In the genomic region with DNA sequence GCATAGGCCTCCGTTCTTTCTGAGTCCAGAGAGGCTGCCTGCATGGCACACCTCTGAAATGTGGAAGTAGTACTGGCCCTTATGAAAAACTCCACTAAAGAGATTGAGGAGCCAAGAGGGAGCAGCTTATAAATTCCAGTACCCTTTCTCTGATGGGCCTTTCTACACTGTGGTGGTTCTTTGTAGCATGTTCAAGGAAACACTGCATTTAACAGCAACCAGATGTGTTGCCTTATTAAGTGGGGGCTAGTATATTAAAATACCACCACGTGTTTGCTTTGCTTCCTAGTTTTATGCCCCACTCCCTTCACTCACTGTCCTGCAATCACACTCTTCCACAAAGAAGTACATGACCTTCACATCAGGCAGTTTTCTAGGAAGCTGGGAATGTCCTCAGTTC, we compare ENCODE assay signal across 18 mouse cellular contexts.
A peak's percentile ranks its signal among the peaks of the same experiment; 100 is the strongest.
DNase-seq lines count a peak whose midpoint lies in the region; ATAC-seq lines count a peak whose summit lies in the region.
"Had no signal": no experiment of that assay in that cellular context is flagged by ENCODE, and none has a peak within 500 bp of the region (broad histone marks: within the 10 kb centered on the region; RNA-seq: fewer than 3 reads in every experiment).

No protein-coding gene starts in this region.

- peak; percentile 71; the same call in 1 of the 2 replicates for ATAC-seq in limb, embryonic 12.5 days (ENCODE audit: insufficient number of reproducible peaks, insufficient read depth, low FRiP score, low TSS enrichment, low read depth)
- ATAC-seq: forebrain, embryonic 13.5 days; forebrain, postnatal 0 days; hindbrain, embryonic 16.5 days; intestine, embryonic 15.5 days had no signal

- H3K4me2 ChIP-seq in limb, embryonic 12.5 days: 0 out of 2 replicates have a peak overlapping the region, but pooled peaks have one; percentile 6
- H3K4me2 ChIP-seq: embryonic facial prominence, embryonic 12.5 days; forebrain, embryonic 13.5 days; hindbrain, embryonic 12.5 days; intestine, embryonic 15.5 days had no signal

- no peak overlapping the region for H3K4me3 ChIP-seq in embryonic facial prominence, embryonic 10.5 days
- H3K4me3 ChIP-seq in limb, embryonic 12.5 days (replicated peaks): no peak overlapping the region
- H3K4me3 ChIP-seq: embryonic facial prominence, embryonic 12.5 days; forebrain, embryonic 13.5 days; hindbrain, embryonic 12.5 days; intestine, embryonic 15.5 days had no signal

- H3K4me1 ChIP-seq in embryonic facial prominence, embryonic 10.5 days: peaks cover 20% of the 10 kb centered on the region
- peaks cover 17% of the 10 kb centered on the region for H3K4me1 ChIP-seq in limb, embryonic 12.5 days (replicated peaks)
- H3K4me1 ChIP-seq: embryonic facial prominence, embryonic 12.5 days; forebrain, embryonic 13.5 days; hindbrain, embryonic 12.5 days; intestine, embryonic 15.5 days had no signal

- WGBS in embryonic facial prominence, embryonic 10.5 days: 60% methylated on average over 2 of the region's 2 CpGs
- 16% methylated on average over 2 of the region's 2 CpGs for WGBS in limb, embryonic 12.5 days

- H3K9me3 ChIP-seq in embryonic facial prominence, embryonic 10.5 days: 0 out of 2 replicates have a peak, but pooled peaks cover 2% of the 10 kb centered on the region
- 0 out of 2 replicates have a peak, but pooled peaks cover 8% of the 10 kb centered on the region for H3K9me3 ChIP-seq in limb, embryonic 12.5 days
- H3K9me3 ChIP-seq: embryonic facial prominence, embryonic 12.5 days; forebrain, embryonic 13.5 days; hindbrain, embryonic 12.5 days; intestine, embryonic 15.5 days had no signal

- H3K27me3 ChIP-seq in embryonic facial prominence, embryonic 10.5 days (replicated peaks; ENCODE audit: low read depth, poor library complexity, severe bottlenecking): no peaks in the 10 kb centered on the region
- H3K27me3 ChIP-seq in limb, embryonic 12.5 days: no peaks in the 10 kb centered on the region
- H3K27me3 ChIP-seq: embryonic facial prominence, embryonic 12.5 days; forebrain, embryonic 13.5 days; hindbrain, embryonic 12.5 days; intestine, embryonic 15.5 days had no signal

- H3K36me3 ChIP-seq in embryonic facial prominence, embryonic 10.5 days (replicated peaks): no peaks in the 10 kb centered on the region
- H3K36me3 ChIP-seq in limb, embryonic 12.5 days: no peaks in the 10 kb centered on the region
- H3K36me3 ChIP-seq: embryonic facial prominence, embryonic 12.5 days; hindbrain, embryonic 12.5 days; intestine, embryonic 15.5 days had no signal

- H3K27ac ChIP-seq in embryonic facial prominence, embryonic 10.5 days (replicated peaks): peak overlapping the region; percentile 25; the same call in 1 of the 2 replicates
- peak overlapping the region; percentile 12; the same call in 1 of the 2 replicates for H3K27ac ChIP-seq in limb, embryonic 12.5 days
- H3K27ac ChIP-seq: embryonic facial prominence, embryonic 12.5 days; forebrain, embryonic 13.5 days; hindbrain, embryonic 12.5 days; intestine, embryonic 15.5 days had no signal

- DNase-seq in embryonic facial prominence, embryonic 10.5 days (ENCODE audit: low spot score): no peak
- peak; percentile 60 for DNase-seq in forelimb bud, embryonic 11.5 days (ENCODE audit: low read depth, low spot score)
- DNase-seq in left cerebral cortex, adult 9 months (ENCODE audit: low spot score in 2 of 2): no peak
- DNase-seq in gastrocnemius, adult 18-20 months (ENCODE audit: low spot score): no peak
- no peak for DNase-seq in spleen, postnatal 14 days (ENCODE audit: low spot score in 2 of 2)
- DNase-seq: adrenal gland, adult 8-10 months; adrenal gland, postnatal 36 days; cerebellum, adult 2 months; forebrain, postnatal 0 days; gastrocnemius, postnatal 36 days; heart, postnatal 10 days; heart, postnatal 4 days had no signal

- no peak overlapping the region for H3K9ac ChIP-seq in limb, embryonic 12.5 days (replicated peaks)
- H3K9ac ChIP-seq: embryonic facial prominence, embryonic 12.5 days; forebrain, embryonic 13.5 days; forebrain, postnatal 0 days; hindbrain, embryonic 12.5 days; intestine, embryonic 15.5 days had no signal
